Mouse (Mus musculus): ENCODE measurements at regions not wholly inside any gene's neighbourhood (a gene's known extent, or its start where the extent isn't known, plus 50 kb on each side); places are given as distances from the start of the nearest gene placed in this dataset.
"Not testable (repeated sequence)": the region's sequence is repeated elsewhere in the genome, so short reads cannot be mapped to it uniquely, and the experiment has no call there.

DNA sequence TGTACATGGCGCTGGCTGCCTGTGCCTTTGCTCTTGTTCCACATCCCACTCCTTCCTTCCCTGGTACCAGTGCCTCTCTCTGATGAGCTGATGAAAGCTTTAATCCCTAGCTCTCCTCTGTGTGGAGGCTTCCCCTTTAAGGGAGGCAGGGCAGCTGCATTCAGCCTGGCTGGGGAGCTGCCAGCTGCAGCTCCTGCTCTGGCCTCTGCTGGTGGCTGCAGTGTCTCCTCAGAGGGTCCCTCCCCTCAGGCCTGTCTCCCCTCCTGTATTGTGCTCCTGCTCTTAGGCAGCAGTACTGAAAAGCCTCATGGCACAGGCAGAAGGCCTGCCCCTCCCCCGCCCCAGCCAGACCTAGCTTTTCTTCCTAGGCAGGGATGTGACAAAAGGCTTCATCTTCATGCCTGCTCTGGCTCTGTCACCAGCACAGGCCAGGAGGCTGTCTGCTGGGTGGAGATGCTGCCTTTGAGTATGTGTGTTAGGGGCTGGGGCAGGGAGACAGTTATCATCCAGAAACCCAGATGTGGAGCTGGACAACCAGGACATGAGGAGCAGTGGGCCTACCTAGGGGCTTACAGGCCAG is 97.7 kb upstream of the Zcchc13 start:
- DNase-seq (ENCODE audit: low spot score in 2 of 2), result not testable (repeated sequence)

GRCm38 (mm10) chrX:103533306-103533705 is 97.1 kb upstream of the Zcchc13 start:
- no peak for DNase-seq (ENCODE audit: low spot score in 2 of 2)

DNA sequence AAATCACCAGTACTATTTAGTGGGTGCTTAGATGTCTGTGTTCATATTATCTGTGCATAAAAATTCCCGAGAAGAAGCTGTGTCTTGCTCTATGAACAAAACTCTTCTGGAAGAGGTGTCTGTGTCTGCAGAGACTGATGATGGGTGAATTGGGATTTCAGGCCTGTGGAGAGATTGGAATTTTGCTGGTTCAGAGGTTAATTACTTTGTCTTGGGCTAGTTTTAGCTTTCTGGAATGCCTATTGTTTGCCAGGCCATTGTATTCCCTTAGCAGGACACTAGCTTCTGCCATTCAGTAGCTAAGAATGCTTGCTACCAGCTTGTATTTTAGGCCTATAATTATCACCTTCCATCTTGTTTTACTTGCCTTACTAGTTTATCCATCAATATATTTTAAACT is 96.6 kb upstream of the Zcchc13 start:
- no peak for DNase-seq (ENCODE audit: low spot score in 2 of 2)

DNA sequence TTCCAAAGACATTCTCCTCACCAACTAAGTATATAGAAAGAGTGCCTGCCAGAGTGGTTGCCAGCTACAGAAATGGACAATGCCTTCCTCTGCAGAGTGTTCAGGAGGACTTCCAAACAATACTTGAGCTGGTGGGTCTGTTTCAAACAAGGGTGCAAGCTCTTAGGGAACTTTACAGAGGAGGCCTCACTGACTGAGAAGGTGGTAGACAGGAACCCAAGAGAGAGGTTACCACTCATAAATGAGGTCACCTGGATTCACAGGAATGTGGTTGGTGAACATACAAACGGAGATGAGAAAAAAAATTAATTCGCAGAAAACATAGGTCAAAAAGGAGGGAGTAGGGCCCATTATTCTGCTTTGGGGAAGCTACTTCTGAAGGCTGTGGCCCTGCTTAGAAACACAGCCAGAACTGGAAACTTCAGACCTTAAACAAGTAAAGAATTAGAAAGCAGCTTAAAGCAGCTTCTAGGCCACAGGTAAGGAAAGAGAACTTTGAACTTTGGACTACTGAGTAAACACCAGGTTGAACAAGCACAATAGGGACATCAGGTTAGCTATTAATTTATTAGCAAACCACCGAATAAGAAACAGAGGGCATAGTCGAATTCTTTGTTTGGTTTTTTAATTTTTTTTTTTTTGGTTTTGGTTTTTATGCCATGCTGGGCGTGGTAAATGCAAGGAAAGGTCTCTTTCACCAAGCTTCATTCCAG is 83.7 kb upstream of the Zcchc13 start:
- DNase-seq (ENCODE audit: low spot score in 2 of 2), result no peak

- DNase-seq (ENCODE audit: low spot score in 2 of 2), result no peak
These were observed 79.1 kb upstream of the Zcchc13 start for GRCm38 (mm10) chrX:103551304-103551703.

GRCm38 (mm10) chrX:103553196-103553595 is 77.2 kb upstream of the Zcchc13 start:
- DNase-seq (ENCODE audit: low spot score in 2 of 2), result no peak

- no peak for DNase-seq (ENCODE audit: low spot score in 2 of 2)
These were observed 76.8 kb upstream of the Zcchc13 start for GRCm38 (mm10) chrX:103553605-103554004.

- DNase-seq (ENCODE audit: low spot score in 2 of 2), result not testable (repeated sequence)
These were observed 75.1 kb upstream of the Zcchc13 start for GRCm38 (mm10) chrX:103555041-103555986.

DNA sequence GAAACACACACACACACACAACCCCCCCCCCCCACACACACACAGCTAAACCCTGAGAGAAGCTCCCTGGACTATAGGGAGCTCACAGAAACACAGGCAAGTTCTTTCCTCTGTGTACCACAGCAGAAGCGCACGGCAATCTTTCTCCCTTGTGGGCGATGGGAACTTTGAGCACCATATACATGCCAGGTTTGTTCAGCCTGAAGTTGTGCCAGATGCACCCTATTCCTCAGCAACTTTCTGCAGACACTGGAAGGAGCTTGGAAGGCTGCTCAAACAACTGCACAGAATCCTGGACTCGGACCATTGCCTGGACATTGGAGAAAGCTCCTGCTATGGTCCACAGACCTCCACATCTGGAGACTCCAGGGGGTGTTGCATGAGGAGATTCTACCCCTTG is 74.3 kb upstream of the Zcchc13 start:
- DNase-seq (ENCODE audit: low spot score in 2 of 2), result no peak

- no peak for DNase-seq (ENCODE audit: low spot score in 2 of 2)
These were observed 73.5 kb upstream of the Zcchc13 start for GRCm38 (mm10) chrX:103556681-103557490.

DNA sequence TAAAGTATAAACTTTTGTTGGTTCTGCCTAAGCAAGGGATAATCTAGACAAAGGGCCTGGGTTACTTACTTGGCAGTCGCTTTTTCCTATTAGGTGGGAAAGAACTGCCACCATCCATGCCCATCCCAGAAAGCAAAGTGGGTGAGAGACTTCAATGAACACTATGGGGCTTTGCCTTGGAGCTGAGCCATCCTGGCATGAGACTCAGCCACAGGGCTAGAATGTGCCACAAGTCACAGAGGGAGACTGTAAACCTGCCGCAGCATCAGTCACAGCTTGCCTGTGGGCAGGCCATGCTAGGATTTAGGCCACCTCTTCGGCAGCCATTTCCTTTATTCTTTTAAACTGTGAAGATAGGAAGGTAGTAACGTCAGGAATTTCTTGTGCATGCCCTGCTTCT is 72.9 kb upstream of the Zcchc13 start:
- DNase-seq (ENCODE audit: low spot score in 2 of 2), result no peak

DNA sequence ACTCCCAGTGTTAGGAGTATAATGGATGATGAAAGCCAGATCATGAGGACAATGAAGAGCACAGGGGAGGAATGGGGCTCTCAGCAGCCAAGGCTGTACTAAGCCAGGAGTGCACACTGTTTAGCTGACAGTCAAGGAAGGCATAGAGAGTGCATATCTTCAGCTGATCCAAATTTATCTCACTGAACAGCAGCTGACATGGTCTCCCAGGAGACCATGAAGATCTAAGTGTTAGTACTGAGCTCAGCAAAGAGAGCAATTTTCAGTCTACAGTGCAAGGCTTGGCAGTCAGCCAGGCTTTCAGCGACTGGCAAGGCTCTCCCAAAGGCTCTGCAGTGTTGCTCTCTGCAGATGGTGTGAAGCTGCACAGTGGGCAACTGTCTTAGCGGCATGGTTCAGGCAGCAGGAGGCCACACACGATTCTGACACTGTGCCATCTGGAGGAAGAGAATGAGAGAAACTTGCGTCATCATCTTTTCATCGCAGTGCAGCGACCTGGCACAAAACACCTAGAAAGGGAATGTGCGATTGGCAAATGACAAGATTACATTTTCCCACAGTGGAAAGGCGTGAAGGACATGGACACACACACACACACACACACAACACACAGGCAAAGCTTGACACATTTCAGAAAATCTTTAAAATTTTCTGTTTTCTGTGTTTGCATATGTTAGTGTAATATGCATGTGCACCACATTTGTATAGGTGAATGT is 66.7 kb upstream of the Zcchc13 start:
- DNase-seq (ENCODE audit: low spot score in 2 of 2), result peak in 1 of 2 experiments; percentile 57

DNA sequence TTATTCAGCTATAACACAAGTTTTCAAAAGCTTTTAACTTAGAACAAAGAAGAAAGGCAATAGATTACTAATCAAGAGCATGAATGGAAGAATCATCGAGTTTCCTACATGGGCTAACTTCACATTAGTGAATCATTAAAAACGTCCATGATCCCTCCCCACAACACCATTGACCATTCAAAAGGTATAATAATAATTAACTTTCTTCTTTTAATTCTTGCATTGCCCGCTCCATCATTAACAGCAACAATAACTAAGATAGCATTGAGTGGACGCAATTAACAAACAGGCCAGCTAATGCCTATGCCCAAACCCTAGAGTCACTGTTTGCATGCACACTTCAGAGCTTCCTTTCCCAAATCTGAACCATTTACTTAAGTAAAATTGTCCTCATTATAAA is 57.0 kb upstream of the Zcchc13 start:
- DNase-seq (ENCODE audit: low spot score in 2 of 2), result no peak

DNA sequence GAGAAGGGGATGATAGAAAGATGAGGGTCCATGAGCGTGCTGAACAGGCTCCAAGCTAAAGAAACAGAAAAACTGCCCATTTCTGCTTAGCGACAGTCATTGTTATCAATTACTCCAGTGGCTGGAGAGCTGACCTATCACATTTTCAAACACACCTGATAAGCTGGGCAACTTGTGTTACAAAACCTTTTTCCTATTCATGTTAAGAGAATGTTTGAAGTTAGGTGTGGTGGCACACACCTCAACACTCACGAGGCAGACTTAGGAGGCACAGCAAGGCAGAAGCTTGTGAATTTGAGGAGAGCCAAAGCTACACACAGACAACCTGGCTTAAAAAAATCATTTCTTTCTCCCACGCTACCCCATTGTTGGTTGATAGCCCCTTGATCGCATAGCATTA is 50.9 kb upstream of the Zcchc13 start:
- no peak for DNase-seq (ENCODE audit: low spot score in 2 of 2)
